8 mouse cellular contexts compared by ENCODE assay signal in the genomic region with DNA sequence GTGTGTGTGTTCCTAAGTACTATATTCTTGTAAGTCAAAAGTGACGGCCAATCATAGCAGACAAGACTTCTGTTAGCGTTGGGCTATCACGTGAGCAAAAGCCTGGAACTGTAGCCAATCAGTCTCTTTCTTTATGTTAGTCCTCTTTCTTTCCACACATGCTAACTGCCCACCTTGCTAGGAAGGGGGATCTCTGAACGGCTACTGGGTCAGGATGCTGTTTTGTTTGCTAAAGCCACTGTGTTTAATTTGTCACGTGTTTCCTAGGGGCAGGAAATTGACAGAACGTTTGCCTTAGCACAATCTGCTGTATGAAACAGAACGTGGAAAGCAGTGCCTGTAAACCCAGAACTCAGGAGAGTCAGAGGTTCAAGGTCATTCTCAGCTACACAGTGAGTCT. TPM values are rescaled to one million over a fixed set of nuclear protein-coding genes. Genes with fewer than 3 reads are reported as not detected.
A peak's percentile ranks its signal among the peaks of the same experiment; 100 is the strongest.
DNase-seq lines count a peak whose midpoint lies in the region; ATAC-seq and TF ChIP-seq lines count a peak whose summit lies in the region.

No protein-coding gene starts in this region.

- DNase-seq in limb, embryonic 11.5 days (ENCODE audit: low spot score) = no peak
- no peak for DNase-seq in left cerebral cortex, postnatal 14 days (ENCODE audit: low spot score in 2 of 2)
- DNase-seq in layer of hippocampus, postnatal 25 days (ENCODE audit: extremely low spot score in 1 of 2, low spot score in 1 of 2) = no peak
- no peak for DNase-seq in urinary bladder, postnatal 10 days (ENCODE audit: low spot score)

- H3K27ac ChIP-seq in embryonic facial prominence, embryonic 15.5 days (replicated peaks) = peak overlapping the region; percentile 94; the same call in 1 of the 2 replicates
- no peak overlapping the region for H3K27ac ChIP-seq in limb, embryonic 11.5 days (replicated peaks; ENCODE audit: low read depth, low read length)
- H3K27ac ChIP-seq in small intestine, adult 2 months (ENCODE audit: insufficient read depth, low read depth, low read length) = no peak overlapping the region

- ATAC-seq in megakaryocyte, adult 5-6 weeks (ENCODE audit: poor library complexity, severe bottlenecking) = no peak
- no peak for ATAC-seq in embryonic facial prominence, embryonic 15.5 days (ENCODE audit: insufficient number of reproducible peaks, low FRiP score, low TSS enrichment, low read depth)
- ATAC-seq in limb, embryonic 11.5 days (ENCODE audit: insufficient number of reproducible peaks, low FRiP score, low TSS enrichment, low read depth) = no peak

- peak overlapping the region; percentile 98 for H3K4me3 ChIP-seq in megakaryocyte, embryonic 14.5 days (replicated peaks)
- peak overlapping the region; percentile 92 for H3K4me3 ChIP-seq in embryonic facial prominence, embryonic 15.5 days (replicated peaks)
- peak overlapping the region; percentile 72 for H3K4me3 ChIP-seq in limb, embryonic 11.5 days (ENCODE audit: low read depth, low read length)
- peak overlapping the region; percentile 92 for H3K4me3 ChIP-seq in small intestine, adult 2 months (ENCODE audit: low read depth, low read length)

- peak overlapping the region; percentile 75 for H3K4me2 ChIP-seq in embryonic facial prominence, embryonic 15.5 days (replicated peaks)
- peak overlapping the region; percentile 29; the same call in 1 of the 2 replicates for H3K4me2 ChIP-seq in limb, embryonic 11.5 days (ENCODE audit: low read depth, severe bottlenecking)

- no peak for TF ChIP-seq CTCF in small intestine, adult 2 months (IDR thresholded peaks at IDR 0.05; ENCODE audit: extremely low read depth, insufficient read length, insufficient replicate concordance, low read depth, low read length)

- 25% methylated on average over 7 of the region's 7 CpGs for WGBS in embryonic facial prominence, embryonic 15.5 days
- 42% methylated on average over 7 of the region's 7 CpGs for WGBS in limb, embryonic 11.5 days
- 15% methylated on average over 7 of the region's 7 CpGs for WGBS in small intestine, adult 2 months

- peaks cover 11% of the 10 kb centered on the region for H3K9me3 ChIP-seq in megakaryocyte, embryonic 14.5 days
- no peaks in the 10 kb centered on the region for H3K9me3 ChIP-seq in embryonic facial prominence, embryonic 15.5 days (replicated peaks)
- H3K9me3 ChIP-seq in limb, embryonic 11.5 days (ENCODE audit: control insufficient read depth, low read length) = no peaks in the 10 kb centered on the region

- no peak overlapping the region for H3K9ac ChIP-seq in embryonic facial prominence, embryonic 15.5 days
- no peak overlapping the region for H3K9ac ChIP-seq in limb, embryonic 11.5 days (ENCODE audit: low read length)

- H3K36me3 ChIP-seq in megakaryocyte, embryonic 14.5 days (replicated peaks; ENCODE audit: low read length) = peaks cover 41% of the 10 kb centered on the region
- peaks cover 17% of the 10 kb centered on the region for H3K36me3 ChIP-seq in embryonic facial prominence, embryonic 15.5 days
- peaks cover 16% of the 10 kb centered on the region for H3K36me3 ChIP-seq in limb, embryonic 11.5 days (ENCODE audit: control insufficient read depth, insufficient read depth, low read length)
- no peaks in the 10 kb centered on the region for H3K36me3 ChIP-seq in small intestine, adult 2 months (ENCODE audit: control insufficient read depth, insufficient read depth, low read length)

- peaks cover 60% of the 10 kb centered on the region for H3K4me1 ChIP-seq in megakaryocyte, embryonic 14.5 days
- peaks cover 11% of the 10 kb centered on the region for H3K4me1 ChIP-seq in embryonic facial prominence, embryonic 15.5 days
- peaks cover 8% of the 10 kb centered on the region; the same call in 1 of the 2 replicates for H3K4me1 ChIP-seq in limb, embryonic 11.5 days (ENCODE audit: control insufficient read depth, insufficient read depth, low read length)
- H3K4me1 ChIP-seq in small intestine, adult 2 months (ENCODE audit: control insufficient read depth, insufficient read depth, insufficient read length, low read length) = 0 out of 2 replicates have a peak, but pooled peaks cover 5% of the 10 kb centered on the region

- intact Hi-C loops in left cerebral cortex, postnatal 14 days (cut with DNase I) = loop anchor here (1.0 kb wide), 1 partner anchor 81 kb away; the partner anchor contains the start of gene Fads2

- TF ChIP-seq POLR2A in small intestine, adult 2 months (IDR thresholded peaks at IDR 0.05; ENCODE audit: low read depth, low read length) = no peak

- no peaks in the 10 kb centered on the region for H3K27me3 ChIP-seq in megakaryocyte, embryonic 14.5 days (replicated peaks)
- no peaks in the 10 kb centered on the region for H3K27me3 ChIP-seq in embryonic facial prominence, embryonic 15.5 days
- H3K27me3 ChIP-seq in limb, embryonic 11.5 days (ENCODE audit: control insufficient read depth, insufficient read depth, low read length) = no peaks in the 10 kb centered on the region
- no peaks in the 10 kb centered on the region for H3K27me3 ChIP-seq in small intestine, adult 2 months (ENCODE audit: control insufficient read depth, insufficient read depth, low read length)

RNA-seq across cellular contexts. Expression of gene Fads1, which starts 0.5 kb away (rescaled TPM):
- polyA plus RNA-seq in megakaryocyte, embryonic 14.5 days (2012; ENCODE audit: insufficient read depth, low replicate concordance) = 76.5 and 120 TPM in 2 replicates
- total RNA-seq in megakaryocyte, adult 5-6 weeks (2015) = 12.3 and 12.6 TPM in 2 replicates
- total RNA-seq in megakaryocyte, adult 5-6 weeks (2017) = 5.3 and 9.6 TPM in 2 replicates
- 77.6 and 78.2 TPM in 2 replicates for polyA plus RNA-seq in embryonic facial prominence, embryonic 15.5 days (2015; fragmentation: Nextera tagmentation; extraction: Ambion mirVana)
- 138 and 145 TPM in 2 replicates for polyA plus RNA-seq in limb, embryonic 11.5 days (2014; fragmentation: Nextera tagmentation; extraction: Ambion mirVana)
- polyA plus RNA-seq in small intestine, adult 2 months (2012; rRNA removed) = 8.5 and 11.6 TPM in 2 replicates
- 100 to 1,000 TPM; 155 to 165 TPM for total RNA-seq in left cerebral cortex, postnatal 14 days (2021)
- 100 to 1,000 TPM; 181 to 195 TPM for total RNA-seq in layer of hippocampus, postnatal 25 days (2021)

RNA-seq across cellular contexts. Expression of gene Tmem258, which starts 21.7 kb away (rescaled TPM):
- 17.7 TPM in 1 of 2 replicates, not detected in the other for polyA plus RNA-seq in megakaryocyte, embryonic 14.5 days (2012; ENCODE audit: insufficient read depth, low replicate concordance)
- total RNA-seq in megakaryocyte, adult 5-6 weeks (2015) = 182 and 197 TPM in 2 replicates
- 163 and 204 TPM in 2 replicates for total RNA-seq in megakaryocyte, adult 5-6 weeks (2017)
- 449 and 454 TPM in 2 replicates for polyA plus RNA-seq in embryonic facial prominence, embryonic 15.5 days (2015; fragmentation: Nextera tagmentation; extraction: Ambion mirVana)
- 419 and 442 TPM in 2 replicates for polyA plus RNA-seq in limb, embryonic 11.5 days (2014; fragmentation: Nextera tagmentation; extraction: Ambion mirVana)
- 41.1 and 67.1 TPM in 2 replicates for polyA plus RNA-seq in small intestine, adult 2 months (2012; rRNA removed)
- total RNA-seq in left cerebral cortex, postnatal 14 days (2021) = 10 to 100 TPM; 84.1 to 88.2 TPM
- total RNA-seq in layer of hippocampus, postnatal 25 days (2021) = 10 to 100 TPM; 84.3 to 92.4 TPM

RNA-seq across cellular contexts. Expression of gene Fen1, which starts 21.8 kb away (rescaled TPM):
- 2.6 and 18.8 TPM in 2 replicates for polyA plus RNA-seq in megakaryocyte, embryonic 14.5 days (2012; ENCODE audit: insufficient read depth, low replicate concordance)
- total RNA-seq in megakaryocyte, adult 5-6 weeks (2015) = 30.7 and 33.9 TPM in 2 replicates
- 60.5 and 62.9 TPM in 2 replicates for total RNA-seq in megakaryocyte, adult 5-6 weeks (2017)
- polyA plus RNA-seq in embryonic facial prominence, embryonic 15.5 days (2015; fragmentation: Nextera tagmentation; extraction: Ambion mirVana) = 62.2 and 65.8 TPM in 2 replicates
- 135 and 140 TPM in 2 replicates for polyA plus RNA-seq in limb, embryonic 11.5 days (2014; fragmentation: Nextera tagmentation; extraction: Ambion mirVana)
- 8.3 and 13.1 TPM in 2 replicates for polyA plus RNA-seq in small intestine, adult 2 months (2012; rRNA removed)
- total RNA-seq in left cerebral cortex, postnatal 14 days (2021) = 1 to 10 TPM; 7.3 to 9.2 TPM
- 1 to 10 TPM; 9.1 to 9.4 TPM for total RNA-seq in layer of hippocampus, postnatal 25 days (2021)

RNA-seq across cellular contexts. Expression of gene Myrf, which starts 58.4 kb away (rescaled TPM):
- polyA plus RNA-seq in megakaryocyte, embryonic 14.5 days (2012; ENCODE audit: insufficient read depth, low replicate concordance) = 0.34 and 0.56 TPM in 2 replicates
- total RNA-seq in megakaryocyte, adult 5-6 weeks (2015) = 0.22 and 0.27 TPM in 2 replicates
- 0.04 TPM in 1 of 2 replicates, not detected in the other for total RNA-seq in megakaryocyte, adult 5-6 weeks (2017)
- 0.41 and 0.65 TPM in 2 replicates for polyA plus RNA-seq in embryonic facial prominence, embryonic 15.5 days (2015; fragmentation: Nextera tagmentation; extraction: Ambion mirVana)
- 4.4 and 4.6 TPM in 2 replicates for polyA plus RNA-seq in limb, embryonic 11.5 days (2014; fragmentation: Nextera tagmentation; extraction: Ambion mirVana)
- 58.3 and 65.5 TPM in 2 replicates for polyA plus RNA-seq in small intestine, adult 2 months (2012; rRNA removed)
- 10 to 100 TPM in 1 of 2 experiments, 1 to 10 TPM in 1; 9.9 to 16.0 TPM for total RNA-seq in left cerebral cortex, postnatal 14 days (2021)
- total RNA-seq in layer of hippocampus, postnatal 25 days (2021) = 10 to 100 TPM; 30.5 to 32.4 TPM
